Mouse (Mus musculus): ENCODE data around the gene Prkra.
"Not testable (repeated sequence)": the region's sequence is repeated elsewhere in the genome, so short reads cannot be mapped to it uniquely, and the experiment has no call there.

The Prkra gene

DNA sequence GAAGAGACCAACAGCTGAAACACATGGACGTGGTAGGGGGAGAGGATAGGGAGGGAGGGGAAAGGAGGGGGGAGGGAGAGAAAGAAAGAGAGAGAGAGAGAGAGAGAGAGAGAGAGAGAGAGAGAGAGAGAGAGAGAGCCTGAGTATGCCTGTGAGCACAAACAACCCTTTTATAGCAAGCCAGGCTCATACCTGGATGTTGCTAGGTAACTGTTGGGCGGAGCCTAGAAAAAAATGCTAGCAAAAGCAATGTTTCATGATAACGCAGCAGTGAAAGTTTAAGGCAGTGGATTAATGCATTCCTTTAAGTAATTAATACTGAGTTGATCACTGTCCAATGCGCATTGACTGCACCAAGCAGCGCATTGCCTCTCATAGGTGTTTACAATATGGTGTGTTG, 6.8 kb upstream of the Prkra start:
- DNase-seq: peak; percentile 30 to 36

DNA sequence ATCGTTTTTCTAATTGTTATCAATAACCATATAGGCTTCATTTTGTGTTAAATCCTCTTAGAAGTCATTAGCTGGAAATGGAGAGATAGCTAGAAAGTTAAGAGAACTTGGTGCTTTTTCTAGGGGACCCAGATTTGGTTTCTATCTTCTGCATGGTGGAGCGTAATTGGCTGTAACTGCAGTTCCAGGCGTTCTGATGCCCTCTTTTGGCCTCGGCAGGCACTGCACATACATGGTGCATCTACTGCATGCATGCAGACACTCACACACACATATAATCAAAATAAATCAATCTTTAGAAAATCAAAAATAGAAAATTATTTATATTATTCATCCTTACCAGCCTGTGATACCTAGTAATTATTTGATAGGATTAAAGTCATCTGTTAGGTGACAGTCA, 5.3 kb upstream of the Prkra start:
- no peak for DNase-seq

DNA sequence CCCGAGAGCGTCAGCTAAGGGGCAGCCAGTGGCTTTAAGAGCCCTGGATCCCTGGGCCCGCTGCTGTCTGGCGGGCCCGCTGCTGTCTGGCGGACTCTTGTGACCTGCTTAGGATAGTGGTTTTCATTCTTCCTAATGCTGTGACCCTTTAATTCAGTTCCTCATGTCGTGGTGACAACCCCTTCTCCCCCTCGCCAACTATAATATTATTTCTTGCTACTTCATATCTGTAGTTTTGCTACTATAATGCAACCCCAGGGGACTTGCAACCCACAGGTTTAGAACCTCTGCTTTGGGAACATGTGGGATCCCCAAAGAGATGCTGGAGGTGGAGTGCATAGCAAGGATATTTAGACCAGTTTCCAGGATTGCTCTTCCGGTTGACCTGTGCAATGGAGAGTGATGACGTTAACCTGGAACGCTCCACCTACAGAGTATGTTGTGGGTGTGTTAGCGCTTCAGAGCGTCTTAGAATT, 889 bp upstream of the Prkra start:
- no peak for DNase-seq

DNA sequence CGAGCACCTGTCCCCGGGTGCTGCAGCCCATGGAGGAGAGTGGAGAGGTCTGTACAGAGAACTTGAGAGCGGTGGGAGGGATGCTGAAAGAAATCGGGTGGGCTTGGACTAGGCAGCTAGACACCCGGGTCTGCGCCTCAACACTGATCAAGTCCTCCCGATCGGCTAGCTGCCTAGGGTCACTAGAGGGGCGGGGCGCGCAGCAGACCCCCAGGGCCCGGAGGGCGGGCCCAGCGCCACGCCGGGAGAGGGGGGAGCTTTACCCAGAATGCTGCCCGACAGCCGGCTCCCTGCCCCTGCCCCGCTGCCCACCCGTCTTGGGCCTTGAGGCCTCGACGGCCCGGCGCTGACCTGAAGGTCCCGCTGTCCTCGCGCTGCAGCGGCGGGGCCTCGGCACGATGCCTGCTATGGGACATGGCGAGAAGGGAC, 360 bp downstream of the Prkra start:
- DNase-seq: no peak

- DNase-seq: no peak
These were observed 4.0 kb downstream of the Prkra start for GRCm38 (mm10) chr2:76643801-76644200.

DNA sequence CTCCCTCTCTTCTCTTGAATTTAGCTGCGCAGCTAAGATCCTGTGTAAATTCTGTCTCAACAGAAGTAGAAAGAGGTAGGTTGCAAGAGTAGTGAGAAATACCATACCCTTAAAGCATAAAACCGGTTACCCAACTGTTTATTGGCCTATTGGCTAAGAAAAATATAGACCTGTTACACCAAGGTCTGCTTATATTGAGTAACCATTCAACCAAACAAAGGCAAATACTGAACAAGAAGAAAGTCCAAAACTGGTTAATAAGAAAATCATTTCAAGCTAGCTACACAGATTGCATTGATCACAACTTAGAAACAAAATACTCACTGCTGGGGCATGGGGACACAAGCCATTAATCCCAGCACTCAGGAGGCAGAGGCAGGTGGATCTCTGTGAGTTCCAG, 8.2 kb downstream of the Prkra start:
- no peak for DNase-seq

DNA sequence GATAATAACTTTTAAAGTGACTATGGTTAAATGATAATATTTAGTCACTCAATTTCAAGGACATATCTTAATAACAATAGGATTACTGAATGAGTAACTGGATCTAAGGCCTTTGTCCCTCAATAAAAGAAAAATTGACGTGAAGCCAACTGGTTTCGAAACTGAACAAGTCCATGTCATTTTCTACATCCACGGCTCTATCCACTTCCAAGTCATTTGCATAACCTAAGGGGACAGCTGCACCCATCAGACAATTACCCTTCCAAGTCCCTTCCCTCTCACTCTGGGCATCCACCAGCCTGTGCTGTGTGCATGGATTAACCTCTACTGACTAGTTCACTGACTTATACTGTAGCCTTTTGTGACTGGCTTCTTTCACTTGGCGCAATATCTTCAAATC, 16.2 kb downstream of the Prkra start:
- DNase-seq: no peak

GRCm38 (mm10) chr2:76630293-76630692, 17.5 kb downstream of the Prkra start:
- no peak for DNase-seq

GRCm38 (mm10) chr2:76622316-76622715, 25.5 kb downstream of the Prkra start:
- DNase-seq: not testable (repeated sequence)

DNA sequence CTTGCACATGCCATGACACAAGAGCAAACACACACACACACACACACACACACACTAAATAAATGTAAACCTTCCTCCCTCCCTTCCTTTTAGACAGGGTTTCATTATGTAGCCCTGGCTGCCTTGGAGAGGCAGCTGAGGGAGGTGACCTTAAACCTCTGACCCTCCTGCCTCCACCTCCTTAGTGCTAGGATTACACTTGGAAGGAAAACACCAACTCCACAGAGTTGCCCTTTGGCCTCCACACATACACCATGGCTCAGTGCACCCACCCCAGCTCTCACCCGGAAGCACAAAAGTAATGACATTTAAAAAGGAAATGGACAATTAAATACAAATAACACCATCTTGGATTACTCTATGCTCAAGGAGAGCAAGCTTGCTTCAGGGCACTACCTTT, 26.1 kb downstream of the Prkra start:
- no peak for DNase-seq

GRCm38 (mm10) chr2:76620188-76620587, 27.6 kb downstream of the Prkra start:
- DNase-seq: no peak

DNA sequence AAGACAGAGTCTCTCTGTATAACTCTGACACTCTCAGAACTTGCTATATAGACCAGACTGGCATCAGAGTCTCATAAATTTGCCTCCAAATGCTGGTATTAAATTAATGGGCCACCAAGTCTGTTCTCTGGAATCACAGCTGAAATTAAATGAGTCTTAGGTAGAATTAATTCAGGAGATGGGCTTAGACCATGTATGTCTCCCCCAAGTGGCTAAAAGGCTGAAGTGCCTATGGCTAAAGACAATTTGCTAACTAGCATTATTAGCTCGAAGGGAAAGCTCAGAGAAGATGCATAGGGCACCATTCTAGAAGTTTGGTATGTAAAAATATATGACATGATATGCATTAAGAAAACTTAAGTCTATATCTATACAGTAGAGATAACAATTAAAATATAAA, 29.7 kb downstream of the Prkra start:
- DNase-seq: peak; percentile 39 to 68

GRCm38 (mm10) chr2:76611996-76612395, 35.8 kb downstream of the Prkra start:
- DNase-seq: no peak

DNA sequence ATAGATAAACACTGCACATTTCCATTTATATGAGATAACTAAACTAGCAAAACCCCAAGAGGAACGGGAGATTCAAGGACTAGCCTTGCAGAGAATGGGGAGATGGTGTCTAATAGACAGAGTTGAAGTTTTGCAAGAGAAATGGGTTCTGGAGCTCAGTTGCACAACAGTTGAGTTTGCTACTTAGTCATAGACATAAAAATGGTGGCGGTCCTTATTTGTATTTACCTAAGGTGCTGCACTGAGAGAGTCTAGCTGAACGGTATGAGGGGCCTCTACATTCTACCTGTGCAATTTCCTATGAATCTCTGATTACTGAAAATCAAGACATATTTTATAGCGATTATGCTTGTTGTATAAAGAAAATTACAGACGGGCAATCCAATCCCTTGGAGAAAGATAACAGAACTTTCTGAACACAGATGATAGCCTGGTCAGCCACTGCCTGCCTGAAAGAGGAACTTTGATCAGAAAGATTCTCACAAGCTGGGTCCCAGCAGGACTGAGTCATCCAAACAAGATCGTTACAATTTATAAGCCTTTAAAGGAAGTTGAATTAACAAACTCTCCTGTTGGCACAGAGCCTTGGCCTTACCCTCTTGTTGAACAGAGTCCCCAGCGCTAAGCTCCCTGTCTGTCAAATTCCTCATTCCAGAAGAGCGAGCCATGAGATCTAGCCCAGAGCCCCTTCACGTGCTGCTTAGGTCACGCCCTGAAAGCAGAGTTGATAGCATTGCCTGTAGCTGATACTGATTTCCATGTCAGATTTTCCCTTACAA, 37.3 kb downstream of the Prkra start:
- no peak for DNase-seq

DNA sequence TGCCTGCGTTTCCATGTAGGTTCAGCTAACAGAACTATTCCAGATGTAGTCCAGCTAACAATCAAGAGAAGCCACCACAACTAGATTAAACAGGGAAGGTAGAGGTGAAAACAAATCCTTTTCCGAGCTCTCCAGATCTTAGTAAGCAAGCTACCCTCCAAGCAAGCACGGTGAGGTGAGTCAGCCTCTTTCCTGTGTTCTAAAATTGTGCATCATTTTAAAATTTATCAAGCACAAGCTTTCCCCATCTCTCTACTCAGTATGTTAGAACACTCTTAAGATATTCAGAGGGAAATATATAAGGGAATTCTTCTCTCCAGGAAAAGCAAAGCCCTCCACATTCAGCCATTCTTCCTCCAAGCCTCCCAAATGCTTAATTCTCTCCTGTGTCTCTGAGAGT, 41.1 kb downstream of the Prkra start:
- DNase-seq: no peak

DNA sequence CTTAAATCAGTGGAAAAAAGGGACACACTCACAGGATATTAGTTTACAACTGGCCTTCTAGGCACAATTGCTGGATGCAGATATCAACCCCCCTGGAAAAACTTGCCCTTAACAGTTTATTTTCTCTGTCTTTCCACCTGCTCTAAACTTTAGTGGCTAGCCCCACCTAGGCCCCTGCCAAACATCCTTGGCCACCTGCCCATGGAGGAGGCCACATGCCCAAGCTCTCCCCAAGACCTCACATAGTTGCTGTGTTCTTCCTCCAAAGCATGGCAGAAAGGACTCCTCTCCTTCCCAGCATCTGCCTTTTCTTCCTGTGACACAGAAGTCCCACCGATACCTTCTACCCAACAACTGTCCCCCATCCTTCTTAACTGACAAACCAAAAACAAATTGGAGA, 45.6 kb downstream of the Prkra start:
- no peak for DNase-seq

DNA sequence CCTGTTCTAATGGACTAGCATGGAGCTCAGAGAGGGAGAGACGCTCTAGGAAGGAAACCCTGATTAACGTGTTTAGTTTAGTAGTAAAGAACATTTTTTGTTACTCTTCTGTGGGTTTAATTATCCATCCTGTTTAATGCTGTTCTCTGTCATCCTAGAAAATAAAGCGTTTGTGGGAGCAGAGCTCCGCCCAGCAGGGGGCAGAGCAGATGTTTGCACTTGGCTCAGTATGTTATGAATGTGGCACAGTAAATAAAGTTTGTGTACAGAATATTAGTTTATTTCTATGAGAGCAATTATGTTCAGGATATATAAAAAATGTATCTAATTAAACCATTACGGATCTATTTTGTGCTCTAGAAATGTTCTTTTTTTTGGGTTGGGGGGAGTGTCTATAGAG, 48.6 kb downstream of the Prkra start:
- DNase-seq: peak; percentile 9 to 53

GRCm38 (mm10) chr2:76597521-76597920, 50.3 kb downstream of the Prkra start:
- no peak for DNase-seq

- no peak for DNase-seq
These were observed 55.4 kb downstream of the Prkra start for GRCm38 (mm10) chr2:76592401-76592924.

GRCm38 (mm10) chr2:76590221-76590620, 57.6 kb downstream of the Prkra start:
- no peak for DNase-seq

DNA sequence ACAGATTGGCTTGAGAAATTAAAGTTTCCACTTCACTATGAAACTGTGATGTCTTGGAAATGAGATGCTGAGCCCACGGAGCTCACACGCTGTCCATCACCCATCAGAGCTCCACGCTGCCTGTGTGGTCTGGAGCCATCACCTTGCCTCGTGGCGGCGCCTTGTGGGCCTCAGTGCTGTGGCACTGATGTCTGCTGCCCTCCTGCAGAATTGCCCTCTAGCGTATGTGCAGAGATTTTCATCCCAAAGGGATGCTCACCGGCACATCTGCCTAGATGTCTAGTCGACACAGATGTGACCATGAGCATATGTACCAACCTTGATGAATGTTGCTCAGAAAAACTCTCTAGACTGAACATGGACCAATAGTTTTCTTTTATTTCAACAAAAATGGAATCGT, 60.9 kb downstream of the Prkra start:
- no peak for DNase-seq

DNA sequence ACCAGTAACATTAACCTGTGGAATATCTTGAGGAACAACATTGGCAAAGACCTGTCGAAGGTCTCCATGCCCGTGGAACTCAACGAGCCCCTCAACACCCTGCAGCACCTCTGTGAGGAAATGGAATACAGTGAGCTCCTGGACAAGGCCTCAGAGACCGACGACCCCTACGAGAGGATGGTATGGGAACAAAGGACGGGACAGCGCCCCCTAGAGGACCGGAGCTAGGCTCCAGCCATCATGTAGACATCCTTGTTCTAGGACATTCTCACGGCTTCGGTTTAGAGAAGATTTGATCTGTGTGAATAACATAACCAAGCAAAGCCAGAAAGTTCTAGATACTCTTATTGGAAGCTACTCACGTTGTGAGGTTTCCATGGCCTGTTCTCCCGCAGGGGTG, 62.7 kb downstream of the Prkra start:
- DNase-seq: peak in 1 of 2 experiments; percentile 52
